Mouse (Mus musculus): ENCODE measurements around the gene Crls1. TPM values are rescaled to one million over a fixed set of nuclear protein-coding genes. Genes with fewer than 3 reads are reported as not detected.

Crls1 gene
- polyA plus RNA-seq (2015; fragmentation: Nextera tagmentation; extraction: Ambion mirVana) = 17.1 and 17.6 TPM in 2 replicates

DNA sequence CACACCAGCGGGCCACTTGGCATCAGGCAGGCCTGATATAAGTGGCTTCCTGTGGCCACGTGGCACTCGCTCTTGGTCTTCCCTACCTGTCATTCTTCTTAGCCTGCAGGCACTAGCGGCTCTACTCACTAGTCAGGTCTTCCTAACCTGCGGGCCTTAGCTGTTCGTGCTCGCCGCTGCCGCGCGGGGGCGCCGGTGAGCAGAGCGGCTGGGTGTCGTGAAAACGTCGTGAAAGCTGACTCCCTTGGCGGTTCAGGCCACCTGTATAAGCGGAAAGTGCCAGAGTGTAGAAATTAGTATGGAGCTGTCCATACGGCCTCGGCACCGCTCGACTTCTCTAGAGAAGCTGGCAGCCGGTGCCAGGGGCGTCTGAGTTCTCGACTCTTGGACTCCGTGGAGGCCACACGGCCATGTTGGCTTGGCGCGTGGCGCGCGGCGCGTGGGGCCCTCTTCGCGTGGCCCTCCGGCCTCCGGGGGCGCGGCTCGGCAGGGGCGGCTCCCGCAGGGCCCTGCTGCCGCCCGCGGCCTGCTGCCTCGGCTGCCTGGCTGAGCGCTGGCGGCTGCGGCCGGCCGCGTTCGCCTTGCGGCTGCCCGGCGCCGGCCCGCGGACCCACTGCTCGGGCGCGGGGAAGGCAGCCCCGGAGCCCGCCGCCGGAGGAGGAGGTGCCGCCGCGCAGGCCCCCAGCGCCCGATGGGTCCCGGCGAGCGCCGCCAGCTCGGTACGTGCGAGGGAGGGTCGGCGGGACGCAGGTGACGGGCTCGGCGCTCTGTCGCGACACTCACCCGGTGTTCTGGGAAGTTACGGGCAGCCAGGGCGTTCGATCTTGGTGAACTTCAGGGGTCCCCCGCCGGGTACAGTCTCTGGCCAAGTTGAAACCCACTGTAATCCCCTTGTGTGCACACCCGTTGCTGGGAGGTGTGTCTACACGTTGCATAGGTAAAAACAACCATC lies at the start of gene Crls1:
Gene Crls1, plus strand, starts transcription at position 260 of the 952 bp plus-strand sequence.

DNA sequence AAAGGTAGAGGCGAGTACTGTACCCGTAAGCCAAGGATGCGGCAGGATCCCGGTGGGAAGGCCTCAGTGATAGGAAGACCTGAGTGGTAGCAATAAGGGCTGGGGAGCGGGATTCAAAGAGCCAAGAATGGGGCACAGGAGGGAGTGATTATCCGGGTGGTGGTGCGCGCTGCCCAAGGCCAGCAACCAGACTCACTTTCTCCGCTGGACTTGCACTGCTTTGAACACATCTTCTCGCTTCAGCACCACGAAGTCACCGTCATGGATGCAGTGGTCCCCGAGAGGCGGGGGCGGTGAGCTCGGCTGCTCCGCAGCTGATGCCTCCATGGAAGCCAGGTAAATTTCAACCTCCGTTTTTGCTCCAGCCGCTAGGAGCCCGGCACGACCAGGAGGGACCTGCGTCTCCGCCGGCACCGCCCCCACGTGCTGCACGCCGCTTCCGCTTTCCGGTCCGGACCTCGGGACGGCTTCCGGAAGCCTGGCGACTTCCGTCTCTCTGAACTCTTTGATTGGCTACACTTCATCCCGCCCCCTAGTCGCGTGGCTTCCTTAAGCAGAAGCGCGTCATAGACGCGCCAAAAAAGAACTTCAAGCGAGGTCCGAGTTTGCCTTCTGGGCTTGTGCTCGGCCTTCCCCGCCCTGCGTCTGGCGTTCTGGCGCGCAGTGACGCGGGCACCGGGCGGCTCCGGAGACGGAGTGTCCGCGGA lies 30.7 kb upstream of the Crls1 start, which contains the start of the genes Trmt6 and Mcm8:
Gene Trmt6, minus strand, starts transcription at position 448 of the 707 bp plus-strand sequence.
Gene Mcm8, plus strand, starts transcription at position 534 of the 707 bp plus-strand sequence.

DNA sequence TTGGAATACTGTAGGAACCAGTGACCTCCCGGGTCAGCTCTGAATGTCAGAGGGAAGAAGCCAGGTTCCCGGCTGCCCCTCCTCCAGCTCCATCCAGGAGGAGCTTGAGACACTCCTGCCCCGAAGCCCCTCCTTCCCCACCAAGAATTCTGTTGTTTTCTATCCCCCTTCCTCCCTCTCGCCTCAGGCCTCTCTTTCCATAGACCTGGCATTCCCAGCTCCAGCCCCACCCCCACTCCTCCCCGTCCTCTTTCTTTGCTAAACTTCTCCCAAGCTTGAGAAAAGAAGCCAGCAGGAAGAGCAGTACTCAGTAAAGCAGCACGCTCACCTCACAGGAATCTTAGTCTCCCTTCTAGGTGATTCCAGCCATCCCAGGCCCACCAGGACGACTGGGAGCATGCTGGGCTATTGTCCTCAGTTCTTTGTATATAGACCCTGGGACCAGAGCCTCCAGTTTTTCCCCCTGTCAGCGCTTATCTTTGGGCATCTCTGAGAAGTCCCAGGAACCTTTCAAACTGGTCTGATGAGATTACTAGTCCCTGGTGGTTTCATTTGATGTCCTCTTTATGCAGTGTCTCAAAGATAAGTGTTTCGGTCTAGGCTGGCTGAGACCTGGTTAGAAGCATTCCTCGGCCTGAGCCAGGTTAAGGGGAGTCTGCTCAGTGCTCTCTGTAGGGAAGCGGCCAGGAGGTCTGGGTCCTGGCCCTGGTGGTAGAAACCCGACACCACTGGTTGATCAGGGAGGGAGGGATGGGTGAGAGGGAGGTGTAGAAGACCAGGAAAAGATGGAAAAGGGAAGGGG lies 34.6 kb downstream of the Crls1 start, which contains the start of gene Lrrn4:
Gene Lrrn4, minus strand, starts transcription at position 48 of the 802 bp plus-strand sequence.

Other genes with a start within 250 kb of the Crls1 start
- gene Shld1, start 159.7 kb upstream of the Crls1 start, polyA plus RNA-seq (2015; fragmentation: Nextera tagmentation; extraction: Ambion mirVana) = 7.3 TPM in 2 replicates
- gene Chgb, start 65.4 kb upstream of the Crls1 start, polyA plus RNA-seq (2015; fragmentation: Nextera tagmentation; extraction: Ambion mirVana) = 0.05 and 0.15 TPM in 2 replicates
- 19.0 and 19.9 TPM in 2 replicates for gene Trmt6, start 30.6 kb upstream of the Crls1 start, polyA plus RNA-seq (2015; fragmentation: Nextera tagmentation; extraction: Ambion mirVana)
- gene Mcm8, start 30.5 kb upstream of the Crls1 start, polyA plus RNA-seq (2015; fragmentation: Nextera tagmentation; extraction: Ambion mirVana) = 2.1 and 2.7 TPM in 2 replicates
- 0.09 TPM in 1 of 2 replicates, not detected in the other for gene Lrrn4, start 34.2 kb downstream of the Crls1 start, polyA plus RNA-seq (2015; fragmentation: Nextera tagmentation; extraction: Ambion mirVana)
- gene Fermt1, start 99.2 kb downstream of the Crls1 start, polyA plus RNA-seq (2015; fragmentation: Nextera tagmentation; extraction: Ambion mirVana) = 0.50 TPM in 1 of 2 replicates, not detected in the other